Mouse (Mus musculus) adrenal gland, postnatal 10 days (tissue): ENCODE results near the gene Ccdc9b. TPM values are rescaled to one million over a fixed set of nuclear protein-coding genes. Genes with fewer than 3 reads are reported as not detected.

ENCODE experiments used
- DNase-seq: peaks from one replicate; pipeline ENCODE4 v3.0.0; 2021; ENCODE audit warnings: mixed read lengths
- total RNA-seq, 2 experiments: library from RNA; stranded (reverse); gene quantifications; 2 replicates each; pipeline ENCODE4 v1.2.3; 2021

The Ccdc9b gene
- total RNA-seq, 2 experiments from 2014 or later = 3.2 to 5.5 TPM

DNA sequence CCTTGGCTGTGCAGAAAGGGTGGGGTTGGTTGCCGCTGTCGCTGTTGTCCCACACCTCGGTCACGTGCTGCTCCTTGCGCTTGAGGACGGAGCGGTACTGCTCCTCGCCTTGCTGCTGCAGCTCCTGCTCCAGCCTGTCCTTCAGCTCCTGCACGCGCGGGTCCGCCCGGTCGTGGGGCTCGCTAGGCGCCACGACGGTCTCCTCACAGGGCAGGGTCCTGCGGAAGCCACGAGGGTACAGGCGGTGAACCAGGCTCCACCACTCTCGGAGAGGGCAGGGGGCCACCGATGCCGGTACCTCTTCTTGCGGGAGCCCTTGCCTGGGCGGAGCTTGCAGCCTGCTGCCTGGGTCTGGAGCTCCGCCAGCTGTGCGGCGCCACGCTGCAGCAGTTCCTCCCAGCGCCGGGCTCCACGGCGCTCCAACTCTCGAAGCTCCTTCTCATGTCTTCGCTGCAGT is 51.4 kb downstream of the Ccdc9b start:
- DNase-seq = peak; percentile 75

DNA sequence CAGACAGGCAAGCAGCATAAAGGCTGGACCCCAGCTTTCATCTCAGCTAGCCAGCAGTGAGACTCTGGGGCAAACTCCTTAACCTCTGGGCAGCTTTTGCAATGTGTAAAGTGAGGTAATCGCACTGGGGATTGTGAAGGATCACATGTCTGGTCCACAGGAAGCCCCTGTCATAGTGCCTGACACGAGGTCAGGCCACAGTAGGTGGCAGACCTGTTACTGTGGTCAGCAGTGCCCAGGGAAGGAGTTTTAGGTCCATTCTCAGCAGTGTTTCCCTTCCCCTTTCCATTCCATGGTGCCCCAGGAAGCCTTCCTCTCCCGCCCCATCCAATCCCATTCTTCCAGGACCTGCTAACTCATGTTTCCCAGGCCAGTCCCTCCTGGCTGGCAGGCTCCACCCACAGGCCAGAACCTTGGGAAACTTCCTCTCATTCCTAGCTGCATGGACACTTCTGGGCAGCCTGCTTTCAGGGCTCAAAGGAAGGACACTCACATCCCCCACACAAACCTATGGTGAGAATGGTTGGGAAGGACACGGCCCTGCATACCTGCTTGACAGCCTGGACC is 52.7 kb downstream of the Ccdc9b start:
- no peak for DNase-seq

DNA sequence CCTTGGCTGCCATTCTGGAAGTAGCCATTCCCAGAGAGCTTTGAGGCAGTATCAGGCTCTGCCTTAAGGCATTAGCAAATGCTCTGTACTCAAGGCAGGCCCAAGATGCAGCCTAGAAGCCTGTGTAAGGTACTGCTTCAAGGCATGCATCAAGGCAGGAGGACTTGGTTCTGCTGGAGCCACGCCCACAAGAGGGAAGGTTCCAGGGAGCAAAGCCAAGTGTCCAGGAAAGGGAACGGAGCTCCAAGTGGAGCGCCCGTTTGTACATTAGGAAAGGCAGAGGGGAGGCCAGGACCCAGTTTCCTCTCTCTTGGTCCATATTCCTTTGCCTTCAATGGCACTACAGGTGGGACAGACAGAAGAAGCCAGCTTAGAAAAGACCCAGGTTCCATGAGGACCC is 54.0 kb downstream of the Ccdc9b start:
- DNase-seq = no peak

- no peak for DNase-seq
These were observed 56.0 kb downstream of the Ccdc9b start for GRCm38 (mm10) chr2:118706436-118706835.

Other genes starting within 250 kb of the Ccdc9b start
- gene Bmf, start 213.0 kb downstream of the Ccdc9b start, total RNA-seq = 10 to 100 TPM; 18.6 to 23.1 TPM
- gene Bub1b, start 164.4 kb downstream of the Ccdc9b start, total RNA-seq = 10 to 100 TPM; 21.6 to 27.2 TPM
- 10 to 100 TPM in 1 of 2 experiments, 1 to 10 TPM in 1; 8.0 to 13.6 TPM for gene Pak6, start 99.4 kb downstream of the Ccdc9b start, total RNA-seq
- gene Ankrd63, start 58.7 kb downstream of the Ccdc9b start, total RNA-seq = under 1 TPM; 0.09 to 0.15 TPM
- 1 to 10 TPM; 1.8 to 3.0 TPM for gene Plcb2, start 34.2 kb downstream of the Ccdc9b start, total RNA-seq
- gene Inafm2, start 16.9 kb downstream of the Ccdc9b start, total RNA-seq = 10 to 100 TPM; 27.3 to 27.9 TPM
- gene Phgr1, start 10.1 kb upstream of the Ccdc9b start, total RNA-seq = not detected
- 10 to 100 TPM; 22.0 to 26.2 TPM for gene Disp2, start 17.1 kb upstream of the Ccdc9b start, total RNA-seq
- gene Knstrn, start 51.3 kb upstream of the Ccdc9b start, total RNA-seq = 10 to 100 TPM; 18.2 to 19.1 TPM
- 100 to 1,000 TPM; 157 to 177 TPM for gene Ivd, start 99.3 kb upstream of the Ccdc9b start, total RNA-seq
- gene Bahd1, start 137.7 kb upstream of the Ccdc9b start, total RNA-seq = 10 to 100 TPM; 30.1 to 37.9 TPM
- gene Chst14, start 163.8 kb upstream of the Ccdc9b start, total RNA-seq = 10 to 100 TPM; 11.2 to 15.0 TPM